8 mouse cellular contexts compared by ENCODE assay signal in genomic region chr4:45844355-45844754, GRCm38 (mm10). TPM values are rescaled to one million over a fixed set of nuclear protein-coding genes. Genes with fewer than 3 reads are reported as not detected.
DNase-seq lines count a peak whose midpoint lies in the region.

No protein-coding gene starts in this region.

- peak; percentile 43 to 49 for DNase-seq in adrenal gland, postnatal 36 days
- no peak for DNase-seq in adrenal gland, adult 18-20 months (ENCODE audit: low spot score in 2 of 2)
- peak; percentile 15 to 51 for DNase-seq in layer of hippocampus, adult 18-20 months (ENCODE audit: low spot score in 2 of 2)
- no peak for DNase-seq in layer of hippocampus, adult 9-11 months
- DNase-seq in c-Kit-negative CD71-positive TER-119-positive erythroid progenitor cells, embryonic 14.5 days (ENCODE audit: low read depth, low spot score) = peak; percentile 6
- peak; percentile 31 for DNase-seq in layer of hippocampus, adult 9-10 months (ENCODE audit: low spot score)
- DNase-seq in neural tube, embryonic 10.5 days (ENCODE audit: extremely low spot score, low spot score) = peak; percentile 67
- no peak for DNase-seq in ovary, postnatal 36 days (ENCODE audit: low spot score)

RNA-seq across cellular contexts. Expression of gene Stra6l, which starts 4.1 kb away (rescaled TPM):
- total RNA-seq in adrenal gland, postnatal 36 days (2021) = under 1 TPM; 0.13 to 0.43 TPM
- under 1 TPM; 0.19 to 0.96 TPM for total RNA-seq in adrenal gland, adult 18-20 months (2021)
- not detected for total RNA-seq in layer of hippocampus, adult 18-20 months (2021)

RNA-seq across cellular contexts. Expression of gene Igfbpl1, which starts 17.6 kb away (rescaled TPM):
- total RNA-seq in adrenal gland, postnatal 36 days (2021) = not detected
- under 1 TPM in 1 of 2 experiments, not detected in 1; 0.13 TPM for total RNA-seq in adrenal gland, adult 18-20 months (2021)
- 1 to 10 TPM in 1 of 2 experiments, under 1 TPM in 1; 0.43 to 1.4 TPM for total RNA-seq in layer of hippocampus, adult 18-20 months (2021)

RNA-seq across cellular contexts. Expression of gene Aldh1b1, which starts 45.5 kb away (rescaled TPM):
- 10 to 100 TPM; 20.2 to 34.4 TPM for total RNA-seq in adrenal gland, postnatal 36 days (2021)
- total RNA-seq in adrenal gland, adult 18-20 months (2021) = 10 to 100 TPM; 15.3 to 31.9 TPM
- 1 to 10 TPM; 7.4 to 8.5 TPM for total RNA-seq in layer of hippocampus, adult 18-20 months (2021)

RNA-seq across cellular contexts. Expression of gene Ccdc180, which starts 45.7 kb away (rescaled TPM):
- total RNA-seq in adrenal gland, postnatal 36 days (2021) = under 1 TPM; 0.13 to 0.23 TPM
- under 1 TPM in 1 of 2 experiments, not detected in 1; 0.10 TPM for total RNA-seq in adrenal gland, adult 18-20 months (2021)
- under 1 TPM; 0.36 to 0.79 TPM for total RNA-seq in layer of hippocampus, adult 18-20 months (2021)

Comparison
In these comparisons a context has a peak if more than half of its experiments do, and no peak if none do; other contexts are left out.
1. DNase-seq: peak in adrenal gland, postnatal 36 days (2 of 2), layer of hippocampus, adult 18-20 months (2 of 2), c-Kit-negative CD71-positive TER-119-positive erythroid progenitor cells, embryonic 14.5 days (single experiment), layer of hippocampus, adult 9-10 months (single experiment) and neural tube, embryonic 10.5 days (single experiment); none in adrenal gland, adult 18-20 months (0 of 2), layer of hippocampus, adult 9-11 months (single experiment) and ovary, postnatal 36 days (single experiment).